Mouse (Mus musculus) heart, postnatal 0 days (tissue): ENCODE results near the gene Nmi.

Source experiments
- CTCF ChIP-seq: IDR thresholded peaks from 2 replicates; pipeline ENCODE4 v1.5.1; 2016; ENCODE audit warnings: antibody characterized with exemption, control low read depth, low read depth
- EP300 ChIP-seq: IDR thresholded peaks from 2 replicates; pipeline ENCODE4 v1.6.1; 2016; ENCODE audit warnings: antibody characterized with exemption, low read depth

- no peak for TF ChIP-seq EP300
- TF ChIP-seq CTCF: no peak
Measured at GRCm38 (mm10) chr2:51970897-51971296, 2.4 kb downstream of the Nmi start.
